Mouse (Mus musculus): ENCODE data around the gene Ascc1. TPM values are rescaled to one million over a fixed set of nuclear protein-coding genes. Genes with fewer than 3 reads are reported as not detected.

Ascc1 gene
- polyA plus RNA-seq, 1 experiment from 2014 or later, result 36.1 TPM

DNA sequence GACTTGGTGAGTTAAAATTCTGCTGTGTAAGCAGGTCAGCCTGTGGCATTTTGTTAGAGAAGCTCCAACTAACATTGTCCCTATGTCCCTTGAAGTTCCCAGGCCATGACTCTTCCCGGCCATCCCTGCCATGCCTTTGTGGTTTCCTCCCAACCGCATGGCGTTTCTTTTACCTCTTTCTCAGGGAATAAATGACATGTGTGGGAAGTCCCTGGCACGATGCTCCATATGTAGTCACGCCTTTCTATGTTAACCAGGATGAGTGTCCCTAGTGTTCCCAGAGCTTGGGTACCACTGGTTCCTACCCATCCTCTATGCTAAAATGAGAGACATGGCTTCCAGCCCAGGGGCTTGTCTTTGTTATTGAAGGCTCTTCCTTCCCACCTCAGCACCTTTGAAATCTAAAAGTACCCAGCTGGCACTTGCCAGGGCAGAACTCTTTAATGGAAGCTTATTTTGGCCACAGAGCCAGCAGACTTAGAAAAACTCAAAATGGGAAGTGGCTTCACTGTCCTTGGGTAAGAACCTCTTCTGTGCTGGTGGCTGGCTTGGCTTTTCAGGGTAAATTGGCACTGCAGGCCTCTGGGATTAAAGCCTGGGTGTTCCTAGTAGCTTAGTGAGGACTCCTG lies 24.8 kb upstream of the Ascc1 start:
- 89% methylated on average over 5 of the region's 5 CpGs for WGBS
- H3K4me3 ChIP-seq, result no peak overlapping the region
- no peaks in the 10 kb centered on the region for H3K36me3 ChIP-seq
- H3K4me2 ChIP-seq, result no peak overlapping the region
- no peaks in the 10 kb centered on the region for H3K9me3 ChIP-seq (replicated peaks)
- H3K27ac ChIP-seq, result peak overlapping the region; percentile 81
- H3K4me1 ChIP-seq (replicated peaks), result peaks cover 85% of the 10 kb centered on the region
- ATAC-seq (replicated peaks; ENCODE audit: insufficient number of reproducible peaks, insufficient read depth, low FRiP score, low read depth), result no peak
- peak overlapping the region; percentile 5; the same call in 1 of the 2 replicates for H3K9ac ChIP-seq
- no peaks in the 10 kb centered on the region for H3K27me3 ChIP-seq

GRCm38 (mm10) chr10:59978401-59978800 lies 24.2 kb upstream of the Ascc1 start:
- H3K27ac ChIP-seq, result peak overlapping the region; percentile 81
- peaks cover 81% of the 10 kb centered on the region for H3K4me1 ChIP-seq (replicated peaks)
- H3K4me2 ChIP-seq, result 0 out of 2 replicates have a peak overlapping the region, but pooled peaks have one; percentile 29
- no peaks in the 10 kb centered on the region for H3K27me3 ChIP-seq
- no peaks in the 10 kb centered on the region for H3K9me3 ChIP-seq (replicated peaks)
- no peak overlapping the region for H3K4me3 ChIP-seq
- WGBS, result 34% methylated on average over 2 of the region's 2 CpGs
- H3K36me3 ChIP-seq, result no peaks in the 10 kb centered on the region
- 0 out of 2 replicates have a peak overlapping the region, but pooled peaks have one; percentile 5 for H3K9ac ChIP-seq
- ATAC-seq (replicated peaks; ENCODE audit: insufficient number of reproducible peaks, insufficient read depth, low FRiP score, low read depth), result no peak

- Histone ChIP-seq H3K27me3 (no peaks in the 10 kb centered on the region), H3K4me3 (no peak overlapping the region), H3K36me3 (no peaks in the 10 kb centered on the region), H3K9ac (no peak overlapping the region), H3K4me2 (peak overlapping the region; percentile 29; the same call in 1 of the 2 replicates), H3K9me3 (replicated peaks) (no peaks in the 10 kb centered on the region), H3K4me1 (replicated peaks) (peaks cover 74% of the 10 kb centered on the region), H3K27ac (peak overlapping the region; percentile 81)
- 34% methylated on average over 11 of the region's 11 CpGs for WGBS
- ATAC-seq (replicated peaks; ENCODE audit: insufficient number of reproducible peaks, insufficient read depth, low FRiP score, low read depth), result peak; percentile 56; the same call in 1 of the 2 replicates
Measured at GRCm38 (mm10) chr10:59978873-59979743, 23.5 kb upstream of the Ascc1 start.

DNA sequence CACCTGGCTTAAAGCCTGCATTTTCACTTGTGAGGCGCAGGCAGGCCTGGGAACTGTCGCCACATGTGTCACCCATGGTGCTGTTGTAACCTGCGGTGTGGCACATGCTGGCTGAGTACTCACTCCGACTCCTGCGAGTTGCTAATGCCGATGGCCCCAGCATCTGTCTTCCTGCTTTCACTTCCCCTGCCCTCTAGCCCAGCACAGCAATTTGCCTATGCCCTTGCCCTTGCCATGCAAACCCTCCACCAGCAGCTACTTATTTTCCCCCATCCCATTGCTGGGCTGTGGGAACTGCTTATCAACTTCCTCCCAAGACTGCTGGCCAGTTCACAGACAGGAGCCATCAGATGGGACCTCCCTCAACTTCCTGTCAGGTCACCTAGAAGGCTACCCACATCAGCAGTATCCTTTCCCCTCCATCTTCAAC lies 21.8 kb upstream of the Ascc1 start:
- WGBS, result 76% methylated on average over 6 of the region's 6 CpGs
- H3K9ac ChIP-seq, result no peak overlapping the region

DNA sequence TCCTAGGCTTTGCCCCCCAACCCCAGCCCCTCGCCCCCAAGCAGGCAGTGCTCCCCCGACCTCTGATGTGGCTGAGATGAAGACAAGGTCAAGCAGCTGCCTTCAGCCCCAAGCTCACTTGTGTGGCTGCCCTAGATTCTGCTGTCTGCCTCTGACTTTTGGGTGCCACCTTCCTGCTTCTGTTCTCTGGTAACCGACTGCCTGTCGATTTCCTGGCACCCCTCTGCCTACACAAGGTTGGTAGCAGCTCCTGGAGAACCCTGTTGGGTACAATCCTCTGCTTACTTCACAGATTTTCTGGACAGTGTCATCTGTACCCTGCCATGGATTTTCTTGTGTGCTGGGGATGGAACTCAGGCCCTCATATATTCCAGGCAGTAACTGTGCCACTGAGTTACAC lies 21.3 kb upstream of the Ascc1 start:
- no peak for ATAC-seq (replicated peaks; ENCODE audit: insufficient number of reproducible peaks, insufficient read depth, low FRiP score, low read depth)
- Histone ChIP-seq H3K27ac (peak overlapping the region; percentile 63), H3K36me3 (no peaks in the 10 kb centered on the region), H3K27me3 (no peaks in the 10 kb centered on the region), H3K4me2 (no peak overlapping the region), H3K9me3 (replicated peaks) (no peaks in the 10 kb centered on the region), H3K4me1 (replicated peaks) (peaks cover 60% of the 10 kb centered on the region), H3K4me3 (no peak overlapping the region), H3K9ac (no peak overlapping the region)
- 56% methylated on average over 4 of the region's 4 CpGs for WGBS

More for the DNA sequence above, 21.8 kb upstream of the Ascc1 start:
- no peak for ATAC-seq (replicated peaks; ENCODE audit: insufficient number of reproducible peaks, insufficient read depth, low FRiP score, low read depth)
- H3K27me3 ChIP-seq, result no peaks in the 10 kb centered on the region
- peaks cover 60% of the 10 kb centered on the region for H3K4me1 ChIP-seq (replicated peaks)
- peak overlapping the region; percentile 63; the same call in 1 of the 2 replicates for H3K27ac ChIP-seq
- H3K9me3 ChIP-seq (replicated peaks), result no peaks in the 10 kb centered on the region
- no peak overlapping the region for H3K4me2 ChIP-seq
- no peak overlapping the region for H3K4me3 ChIP-seq
- H3K36me3 ChIP-seq, result no peaks in the 10 kb centered on the region

DNA sequence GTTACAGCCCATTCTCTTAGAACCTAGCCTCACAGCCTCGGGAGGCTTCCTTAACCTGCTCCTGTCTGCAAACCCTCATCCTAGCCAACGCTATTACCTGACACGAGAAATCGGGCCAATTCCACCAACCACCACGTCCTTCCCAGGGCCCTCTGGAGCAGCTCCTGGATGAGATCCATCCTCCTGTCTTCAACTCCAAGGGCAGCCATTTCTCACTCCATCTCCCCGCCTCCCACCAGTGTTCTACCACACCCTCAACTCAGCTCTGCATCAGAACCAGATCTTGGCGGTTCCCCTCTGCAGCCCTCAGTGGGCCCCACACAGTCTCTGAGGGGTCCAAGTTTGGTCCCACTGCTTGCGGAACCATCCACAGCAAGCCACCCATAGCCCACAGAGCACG lies 20.8 kb upstream of the Ascc1 start:
- H3K4me3 ChIP-seq, result no peak overlapping the region
- no peak overlapping the region for H3K9ac ChIP-seq
- no peaks in the 10 kb centered on the region for H3K27me3 ChIP-seq
- H3K36me3 ChIP-seq, result no peaks in the 10 kb centered on the region
- H3K4me2 ChIP-seq, result no peak overlapping the region
- H3K4me1 ChIP-seq (replicated peaks), result peaks cover 56% of the 10 kb centered on the region
- peak overlapping the region; percentile 63 for H3K27ac ChIP-seq
- H3K9me3 ChIP-seq (replicated peaks), result no peaks in the 10 kb centered on the region
- peak; percentile 51 for ATAC-seq (replicated peaks; ENCODE audit: insufficient number of reproducible peaks, insufficient read depth, low FRiP score, low read depth)
- 43% methylated on average over 9 of the region's 9 CpGs for WGBS

DNA sequence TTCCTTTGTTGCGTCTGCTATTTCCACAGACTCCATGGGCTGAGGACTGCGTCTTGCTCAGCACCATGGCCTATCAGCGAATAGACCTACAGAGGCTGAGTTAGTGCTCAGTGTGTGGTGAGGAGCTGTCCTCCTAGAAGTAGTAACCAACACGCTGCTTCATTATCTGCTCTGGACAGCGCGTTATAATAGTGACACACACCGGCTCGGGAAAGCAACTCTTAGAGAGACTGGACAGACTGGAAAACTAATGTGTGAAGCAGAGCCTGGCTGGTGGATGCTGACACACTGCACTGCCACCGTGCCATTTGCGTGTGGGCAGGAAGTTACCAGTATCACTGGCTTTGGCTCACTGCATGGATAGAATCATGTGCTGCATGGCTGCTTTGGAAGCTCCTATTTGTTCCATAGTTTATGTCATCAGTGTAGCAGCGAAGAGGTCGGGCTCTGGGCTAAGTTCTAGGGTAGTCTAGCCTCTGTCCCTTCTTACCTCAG lies 20.2 kb upstream of the Ascc1 start:
- H3K4me2 ChIP-seq, result no peak overlapping the region
- ATAC-seq (replicated peaks; ENCODE audit: insufficient number of reproducible peaks, insufficient read depth, low FRiP score, low read depth), result no peak
- H3K27me3 ChIP-seq, result no peaks in the 10 kb centered on the region
- H3K9me3 ChIP-seq (replicated peaks), result no peaks in the 10 kb centered on the region
- H3K4me1 ChIP-seq (replicated peaks), result peaks cover 51% of the 10 kb centered on the region
- 69% methylated on average over 12 of the region's 12 CpGs for WGBS
- H3K36me3 ChIP-seq, result peaks cover 6% of the 10 kb centered on the region
- H3K4me3 ChIP-seq, result no peak overlapping the region
- H3K27ac ChIP-seq, result peak overlapping the region; percentile 63
- H3K9ac ChIP-seq, result no peak overlapping the region

GRCm38 (mm10) chr10:59988036-59988435 lies 14.6 kb upstream of the Ascc1 start:
- ATAC-seq (replicated peaks; ENCODE audit: insufficient number of reproducible peaks, insufficient read depth, low FRiP score, low read depth), result peak; percentile 58
- no peak overlapping the region for H3K4me2 ChIP-seq
- WGBS, result 35% methylated on average over 4 of the region's 4 CpGs
- no peak overlapping the region for H3K4me3 ChIP-seq
- H3K9me3 ChIP-seq (replicated peaks), result no peaks in the 10 kb centered on the region
- peaks cover 31% of the 10 kb centered on the region for H3K36me3 ChIP-seq
- no peaks in the 10 kb centered on the region for H3K27me3 ChIP-seq
- H3K4me1 ChIP-seq (replicated peaks), result peaks cover 22% of the 10 kb centered on the region
- H3K9ac ChIP-seq, result no peak overlapping the region
- H3K27ac ChIP-seq, result peak overlapping the region; percentile 15

DNA sequence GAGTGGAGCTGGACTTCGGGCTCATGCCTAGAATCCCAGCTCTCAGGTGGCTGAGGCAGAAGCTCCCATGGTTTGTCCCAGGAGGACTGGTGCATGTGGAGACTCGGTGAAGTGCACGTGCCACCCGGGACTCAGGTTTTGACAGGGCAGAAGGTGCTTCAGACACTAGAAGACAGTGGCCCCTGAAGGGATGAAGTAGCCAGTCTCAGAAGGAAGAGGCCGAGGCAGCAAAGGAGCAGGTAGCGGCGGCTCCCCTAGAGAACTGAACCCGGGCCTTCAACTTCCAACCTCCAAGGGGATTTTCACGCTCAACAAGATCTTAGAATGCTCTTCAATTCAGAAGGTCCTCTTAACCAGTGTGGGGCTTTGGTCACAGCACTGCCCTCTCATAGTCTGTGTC lies 12.2 kb upstream of the Ascc1 start:
- peaks cover 41% of the 10 kb centered on the region for H3K36me3 ChIP-seq
- no peak for ATAC-seq (replicated peaks; ENCODE audit: insufficient number of reproducible peaks, insufficient read depth, low FRiP score, low read depth)

GRCm38 (mm10) chr10:59991262-59991880 lies 11.2 kb upstream of the Ascc1 start:
- Histone ChIP-seq H3K27ac (peak overlapping the region; percentile 9), H3K4me2 (peak overlapping the region; percentile 4; the same call in 1 of the 2 replicates), H3K36me3 (peaks cover 45% of the 10 kb centered on the region), H3K9ac (no peak overlapping the region), H3K4me3 (no peak overlapping the region), H3K9me3 (replicated peaks) (no peaks in the 10 kb centered on the region), H3K27me3 (no peaks in the 10 kb centered on the region), H3K4me1 (replicated peaks) (peaks cover 27% of the 10 kb centered on the region)
- 38% methylated on average over 9 of the region's 9 CpGs for WGBS
- ATAC-seq (replicated peaks; ENCODE audit: insufficient number of reproducible peaks, insufficient read depth, low FRiP score, low read depth), result no peak; the same call in 1 of the 2 replicates

More for the DNA sequence above, 12.2 kb upstream of the Ascc1 start:
- Histone ChIP-seq H3K9ac (no peak overlapping the region), H3K27ac (no peak overlapping the region), H3K4me2 (no peak overlapping the region), H3K27me3 (no peaks in the 10 kb centered on the region), H3K9me3 (replicated peaks) (no peaks in the 10 kb centered on the region), H3K4me3 (no peak overlapping the region), H3K4me1 (replicated peaks) (peaks cover 22% of the 10 kb centered on the region)
- 95% methylated on average over 9 of the region's 9 CpGs for WGBS

DNA sequence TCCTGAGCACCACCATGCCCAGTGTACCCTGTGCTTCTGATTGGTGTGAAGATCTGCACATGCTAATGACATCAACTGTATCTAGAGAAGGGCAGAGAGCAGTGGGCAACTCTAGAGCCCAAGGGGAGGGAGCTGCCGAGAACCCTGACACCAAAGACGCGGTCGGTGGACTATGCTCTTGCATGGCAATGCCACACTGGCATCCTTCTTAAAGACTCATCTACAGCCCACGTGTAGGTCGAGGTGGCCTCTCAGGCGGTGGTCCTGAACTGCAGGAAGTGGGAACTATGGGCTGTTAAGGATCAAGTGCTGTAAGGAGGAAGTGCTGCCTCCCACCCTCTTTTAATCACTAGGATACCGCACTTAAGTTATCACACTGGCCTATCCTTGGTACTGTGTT lies 10.6 kb upstream of the Ascc1 start:
- Histone ChIP-seq H3K9me3 (replicated peaks) (no peaks in the 10 kb centered on the region), H3K4me3 (no peak overlapping the region), H3K4me1 (replicated peaks) (peaks cover 28% of the 10 kb centered on the region), H3K9ac (no peak overlapping the region), H3K27me3 (no peaks in the 10 kb centered on the region), H3K27ac (peak overlapping the region; percentile 9; the same call in 1 of the 2 replicates), H3K36me3 (peaks cover 43% of the 10 kb centered on the region), H3K4me2 (no peak overlapping the region)
- 61% methylated on average over 8 of the region's 8 CpGs for WGBS
- ATAC-seq (replicated peaks; ENCODE audit: insufficient number of reproducible peaks, insufficient read depth, low FRiP score, low read depth), result no peak
